Mouse (Mus musculus) mesoderm, embryonic 11.5 days (tissue): ENCODE measurements around the gene S1pr1.

ENCODE experiments used
- DNase-seq: peaks from one replicate; pipeline ENCODE4 v3.0.0-alpha.2; 2012; ENCODE audit warnings: low read depth, low spot score

S1pr1 gene

GRCm38 (mm10) chr3:115714671-115715651 lies at the start of gene S1pr1:
S1pr1 (minus strand) TSS chr3:115715072.
- DNase-seq: peak; percentile 91

- peak; percentile 33 for DNase-seq
Measured at GRCm38 (mm10) chr3:115763292-115763691, 48.4 kb upstream of the S1pr1 start.

- no peak for DNase-seq
Measured at GRCm38 (mm10) chr3:115762841-115763240, 48.0 kb upstream of the S1pr1 start.

GRCm38 (mm10) chr3:115759659-115760058 lies 44.8 kb upstream of the S1pr1 start:
- DNase-seq: no peak

- DNase-seq: no peak
Measured at GRCm38 (mm10) chr3:115758455-115758912, 43.6 kb upstream of the S1pr1 start.

- DNase-seq: no peak
Measured at GRCm38 (mm10) chr3:115754466-115754865, 39.6 kb upstream of the S1pr1 start.

- no peak for DNase-seq
Measured at GRCm38 (mm10) chr3:115750369-115750768, 35.5 kb upstream of the S1pr1 start.

GRCm38 (mm10) chr3:115748289-115748989 lies 33.6 kb upstream of the S1pr1 start:
- DNase-seq: no peak

GRCm38 (mm10) chr3:115746511-115746910 lies 31.6 kb upstream of the S1pr1 start:
- DNase-seq: no peak

GRCm38 (mm10) chr3:115745088-115745487 lies 30.2 kb upstream of the S1pr1 start:
- DNase-seq: no peak

- DNase-seq: no peak
Measured at GRCm38 (mm10) chr3:115738524-115738923, 23.7 kb upstream of the S1pr1 start.

GRCm38 (mm10) chr3:115737785-115738318 lies 23.0 kb upstream of the S1pr1 start:
- DNase-seq: peak; percentile 30

GRCm38 (mm10) chr3:115735540-115735939 lies 20.7 kb upstream of the S1pr1 start:
- DNase-seq: no peak

- no peak for DNase-seq
Measured at GRCm38 (mm10) chr3:115734841-115735240, 20.0 kb upstream of the S1pr1 start.

- no peak for DNase-seq
Measured at GRCm38 (mm10) chr3:115730336-115730735, 15.5 kb upstream of the S1pr1 start.

- no peak for DNase-seq
Measured at GRCm38 (mm10) chr3:115729187-115729586, 14.3 kb upstream of the S1pr1 start.

GRCm38 (mm10) chr3:115728211-115728610 lies 13.3 kb upstream of the S1pr1 start:
- no peak for DNase-seq

- DNase-seq: no peak
Measured at GRCm38 (mm10) chr3:115718886-115719285, 4.0 kb upstream of the S1pr1 start.

GRCm38 (mm10) chr3:115715900-115716515 lies 1.1 kb upstream of the S1pr1 start:
- DNase-seq: no peak

GRCm38 (mm10) chr3:115714049-115714435 lies 830 bp downstream of the S1pr1 start:
- no peak for DNase-seq

GRCm38 (mm10) chr3:115713417-115714048 lies 1.3 kb downstream of the S1pr1 start:
- DNase-seq: no peak
